Mouse (Mus musculus): ENCODE data around the gene Gm498. TPM values are rescaled to one million over a fixed set of nuclear protein-coding genes. Genes with fewer than 3 reads are reported as not detected.

Gene Gm498
- polyA plus RNA-seq, 1 experiment from 2014 or later: not detected

DNA sequence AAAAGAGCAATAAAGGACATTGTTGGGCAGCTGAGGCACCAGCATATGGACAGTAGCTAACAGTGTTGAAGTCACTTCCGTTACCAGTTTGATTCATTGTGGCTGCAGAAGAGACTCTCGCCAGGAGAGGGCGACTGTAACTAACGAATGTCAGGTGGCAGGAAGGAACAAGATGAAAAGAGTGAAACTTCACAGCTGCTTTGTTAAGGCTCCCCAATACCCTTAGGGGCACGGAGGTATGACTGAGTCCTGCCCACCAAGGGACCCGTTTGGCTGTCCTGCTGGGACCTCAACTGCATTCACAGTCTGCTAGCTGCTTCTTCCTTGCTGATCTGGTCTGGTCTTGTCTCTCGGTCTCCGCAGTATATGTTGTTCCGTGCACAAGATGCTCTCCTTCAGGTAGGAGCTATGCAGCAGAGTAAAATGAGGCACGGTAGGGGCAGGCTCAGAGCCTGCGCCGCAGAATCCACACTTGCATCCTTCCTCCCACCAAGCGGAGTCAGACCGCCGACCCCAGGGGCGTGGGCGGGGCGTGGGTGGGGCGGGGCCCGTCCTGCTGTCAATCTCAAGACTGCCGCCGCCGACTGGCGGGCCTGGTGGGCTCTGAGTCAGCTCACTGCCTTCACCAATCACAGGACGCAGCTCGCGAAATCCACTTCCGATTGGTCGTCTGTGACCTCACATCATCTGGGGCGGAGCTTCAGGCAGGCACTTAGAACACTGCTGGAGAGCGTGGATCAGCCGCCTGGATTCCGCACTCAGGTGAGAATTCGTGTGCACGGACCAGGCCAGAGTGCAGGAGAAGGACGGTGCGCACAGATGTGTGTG is 36.9 kb upstream of the Gm498 start:
- DNase-seq (peak; percentile 94), ATAC-seq (peak; percentile 93)
- H3K27ac ChIP-seq (ENCODE audit: low read depth): peak overlapping the region; percentile 79
- peaks cover 25% of the 10 kb centered on the region for H3K4me1 ChIP-seq (ENCODE audit: insufficient read depth)
- peak overlapping the region; percentile 84 for H3K4me2 ChIP-seq (ENCODE audit: low read depth, low read length)
- H3K27me3 ChIP-seq (ENCODE audit: insufficient read depth, low read length): no peaks in the 10 kb centered on the region
- no peak for TF ChIP-seq EP300 (IDR thresholded peaks at IDR 0.05; ENCODE audit: low read depth)
- peak; percentile 96 for TF ChIP-seq CTCF (IDR thresholded peaks at IDR 0.05; ENCODE audit: low read depth)
- no peaks in the 10 kb centered on the region for H3K9me3 ChIP-seq (ENCODE audit: low read length)
- H3K4me3 ChIP-seq (ENCODE audit: low read depth, low read length): peak overlapping the region; percentile 67
- peak overlapping the region; percentile 60 for H3K9ac ChIP-seq (replicated peaks)
- WGBS (ENCODE audit: insufficient replicate concordance): under 1% methylated on average over 37 of the region's 37 CpGs
- no peaks in the 10 kb centered on the region for H3K36me3 ChIP-seq (replicated peaks; ENCODE audit: insufficient read depth, low read length)

DNA sequence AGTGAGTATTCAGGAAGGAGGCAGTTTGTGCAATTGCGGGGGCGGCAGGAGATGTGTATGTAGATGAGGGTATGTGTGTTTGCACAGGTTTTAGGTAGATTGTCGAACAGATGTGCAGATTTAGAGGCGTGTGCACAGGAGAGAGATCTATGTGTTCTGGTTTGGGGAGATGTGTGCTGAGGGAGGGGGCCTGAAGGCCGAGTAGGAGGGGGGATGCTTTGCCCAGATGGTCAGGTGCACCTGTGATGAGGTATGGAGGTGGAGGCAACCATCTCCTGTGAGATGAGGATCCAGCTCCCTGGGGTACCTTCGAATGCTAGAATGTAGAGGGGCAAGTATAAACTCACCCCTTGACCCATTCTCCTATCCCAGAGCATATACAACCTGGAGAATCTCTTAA is 36.2 kb upstream of the Gm498 start:
- ATAC-seq (peak; percentile 1; the same call in 1 of the 2 replicates), DNase-seq (no peak)
- H3K9ac ChIP-seq (replicated peaks): peak overlapping the region; percentile 60
- peak overlapping the region; percentile 46 for H3K27ac ChIP-seq (ENCODE audit: low read depth)
- peaks cover 30% of the 10 kb centered on the region for H3K4me1 ChIP-seq (ENCODE audit: insufficient read depth)
- no peaks in the 10 kb centered on the region for H3K36me3 ChIP-seq (replicated peaks; ENCODE audit: insufficient read depth, low read length)
- H3K4me3 ChIP-seq (ENCODE audit: low read depth, low read length): peak overlapping the region; percentile 67
- TF ChIP-seq CTCF (IDR thresholded peaks at IDR 0.05; ENCODE audit: low read depth) (no peak), EP300 (IDR thresholded peaks at IDR 0.05; ENCODE audit: low read depth) (no peak)
- no peaks in the 10 kb centered on the region for H3K27me3 ChIP-seq (ENCODE audit: insufficient read depth, low read length)
- no peaks in the 10 kb centered on the region for H3K9me3 ChIP-seq (ENCODE audit: low read length)
- peak overlapping the region; percentile 84 for H3K4me2 ChIP-seq (ENCODE audit: low read depth, low read length)
- WGBS (ENCODE audit: insufficient replicate concordance): 7% methylated on average over 6 of the region's 6 CpGs

DNA sequence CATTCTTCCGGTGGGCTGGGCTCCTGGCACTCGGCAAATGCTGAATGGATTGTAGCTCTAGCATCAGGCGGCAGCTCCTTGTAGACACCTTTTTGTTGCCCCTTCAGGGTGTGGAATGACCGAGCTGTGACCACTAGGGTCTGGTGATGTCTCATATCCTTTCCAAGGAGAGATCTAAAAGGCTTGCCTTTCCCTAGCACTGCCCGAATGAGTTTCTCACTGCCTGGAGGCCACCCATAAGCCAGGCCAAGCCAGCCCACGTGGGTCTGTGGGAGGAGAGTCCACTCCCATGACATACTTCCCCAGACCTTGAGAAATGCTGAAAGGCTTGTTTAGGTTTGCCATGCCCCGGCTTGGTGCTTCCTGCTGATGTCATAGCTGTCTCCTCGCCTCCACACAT is 34.4 kb upstream of the Gm498 start:
- Histone ChIP-seq H3K4me2 (ENCODE audit: low read depth, low read length) (no peak overlapping the region), H3K4me1 (ENCODE audit: insufficient read depth) (peaks cover 31% of the 10 kb centered on the region), H3K27me3 (ENCODE audit: insufficient read depth, low read length) (no peaks in the 10 kb centered on the region), H3K27ac (ENCODE audit: low read depth) (0 out of 2 replicates have a peak overlapping the region, but pooled peaks have one; percentile 82), H3K4me3 (ENCODE audit: low read depth, low read length) (no peak overlapping the region), H3K36me3 (replicated peaks; ENCODE audit: insufficient read depth, low read length) (no peaks in the 10 kb centered on the region), H3K9ac (replicated peaks) (no peak overlapping the region), H3K9me3 (ENCODE audit: low read length) (no peaks in the 10 kb centered on the region)
- DNase-seq (peak; percentile 32), ATAC-seq (no peak)
- TF ChIP-seq CTCF (IDR thresholded peaks at IDR 0.05; ENCODE audit: low read depth) (no peak), EP300 (IDR thresholded peaks at IDR 0.05; ENCODE audit: low read depth) (no peak)
- 60% methylated on average over 8 of the region's 8 CpGs for WGBS (ENCODE audit: insufficient replicate concordance)

DNA sequence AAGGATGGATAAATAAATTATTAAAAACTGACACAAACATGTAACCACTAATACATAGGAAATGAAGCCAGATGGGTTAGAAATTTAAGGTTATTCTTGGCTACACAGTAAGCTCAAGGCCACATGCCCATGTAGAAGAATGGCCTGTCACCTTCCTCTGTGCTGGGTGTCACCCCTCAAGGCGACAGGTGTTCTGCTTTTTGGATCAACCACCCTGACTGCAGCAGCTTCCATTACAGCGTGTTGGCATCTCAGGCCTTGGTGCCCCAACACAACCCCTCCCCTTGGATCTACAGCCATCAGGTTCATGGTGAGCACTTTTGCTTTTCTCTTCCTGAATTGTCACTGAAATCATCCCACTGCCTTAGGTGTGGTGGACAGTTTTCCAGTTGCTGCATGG is 34.0 kb upstream of the Gm498 start:
- no peak for TF ChIP-seq EP300 (IDR thresholded peaks at IDR 0.05; ENCODE audit: low read depth)
- TF ChIP-seq CTCF (IDR thresholded peaks at IDR 0.05; ENCODE audit: low read depth): no peak
- no peak overlapping the region for H3K4me2 ChIP-seq (ENCODE audit: low read depth, low read length)
- no peaks in the 10 kb centered on the region for H3K27me3 ChIP-seq (ENCODE audit: insufficient read depth, low read length)
- peak overlapping the region; percentile 82; the same call in 1 of the 2 replicates for H3K27ac ChIP-seq (ENCODE audit: low read depth)
- peaks cover 31% of the 10 kb centered on the region for H3K4me1 ChIP-seq (ENCODE audit: insufficient read depth)
- DNase-seq (no peak), ATAC-seq (no peak)
- no peak overlapping the region for H3K9ac ChIP-seq (replicated peaks)
- no peak overlapping the region for H3K4me3 ChIP-seq (ENCODE audit: low read depth, low read length)
- 78% methylated on average over 2 of the region's 2 CpGs for WGBS (ENCODE audit: insufficient replicate concordance)
- H3K9me3 ChIP-seq (ENCODE audit: low read length): no peaks in the 10 kb centered on the region
- H3K36me3 ChIP-seq (replicated peaks; ENCODE audit: insufficient read depth, low read length): no peaks in the 10 kb centered on the region

DNA sequence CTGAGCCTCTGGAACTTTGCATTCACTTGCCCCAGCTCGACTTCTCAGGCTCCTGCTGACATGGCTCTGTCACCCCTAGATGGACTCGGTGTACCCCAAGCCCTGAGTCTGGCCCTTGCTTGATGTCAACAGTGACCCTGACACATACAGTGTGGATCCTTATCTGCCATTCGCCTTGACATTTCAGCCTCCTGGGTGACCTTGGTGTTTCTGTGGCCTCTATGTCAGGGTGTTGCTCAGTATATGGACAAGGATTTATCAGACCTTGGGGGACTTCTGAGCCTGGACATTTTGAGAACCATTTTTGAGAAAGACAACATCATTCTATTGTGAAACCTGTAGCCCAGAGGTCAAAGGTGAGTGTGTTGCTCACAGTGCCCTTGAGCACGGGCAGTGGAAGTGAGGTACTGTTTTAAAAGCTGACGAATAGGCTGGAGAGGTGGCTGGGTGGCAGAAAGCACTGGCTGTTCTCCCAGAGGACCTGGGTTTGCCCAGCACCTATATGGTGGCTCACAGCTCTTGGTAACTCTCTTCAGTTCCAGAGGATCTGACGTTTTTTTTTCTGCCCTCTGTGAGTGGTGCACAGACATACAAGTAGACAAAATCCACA is 33.0 kb upstream of the Gm498 start:
- no peak for DNase-seq

DNA sequence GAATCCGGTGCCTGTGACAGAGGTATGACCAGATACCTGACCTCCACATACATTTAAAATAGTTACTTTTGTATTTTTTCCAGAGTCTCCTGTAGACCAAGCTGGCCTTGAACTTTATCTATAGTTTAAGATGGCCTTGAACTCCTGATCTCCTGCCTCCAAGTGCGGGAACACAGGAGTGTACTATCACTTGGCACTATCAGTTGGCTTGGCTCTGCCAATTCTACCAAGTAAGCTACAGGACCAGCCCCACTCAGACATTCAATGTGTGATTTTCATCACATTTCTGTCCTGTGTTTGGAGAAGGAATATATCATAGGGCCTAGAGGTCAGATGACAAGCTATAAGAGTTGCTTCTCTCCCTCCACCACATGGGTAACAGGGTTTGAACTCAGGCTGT is 32.3 kb upstream of the Gm498 start:
- 0 out of 2 replicates have a peak overlapping the region, but pooled peaks have one; percentile 1 for H3K4me2 ChIP-seq (ENCODE audit: low read depth, low read length)
- 74% methylated on average over 2 of the region's 2 CpGs for whole genome bisulfite sequencing (ENCODE audit: insufficient replicate concordance)
- no peaks in the 10 kb centered on the region for H3K9me3 ChIP-seq (ENCODE audit: low read length)
- no peaks in the 10 kb centered on the region for H3K27me3 ChIP-seq (ENCODE audit: insufficient read depth, low read length)
- H3K36me3 ChIP-seq (replicated peaks; ENCODE audit: insufficient read depth, low read length): no peaks in the 10 kb centered on the region; the same call in 1 of the 2 replicates
- H3K4me3 ChIP-seq (ENCODE audit: low read depth, low read length): no peak overlapping the region
- no peak for DNase-seq
- H3K27ac ChIP-seq (ENCODE audit: low read depth): peak overlapping the region; percentile 82
- peaks cover 29% of the 10 kb centered on the region for H3K4me1 ChIP-seq (ENCODE audit: insufficient read depth)
- ATAC-seq: no peak
- no peak for TF ChIP-seq EP300 (IDR thresholded peaks at IDR 0.05; ENCODE audit: low read depth)
- TF ChIP-seq CTCF (IDR thresholded peaks at IDR 0.05; ENCODE audit: low read depth): no peak
- H3K9ac ChIP-seq (replicated peaks): no peak overlapping the region

More for the DNA sequence above, 33.0 kb upstream of the Gm498 start:
- Histone ChIP-seq H3K4me3 (ENCODE audit: low read depth, low read length) (no peak overlapping the region), H3K4me2 (ENCODE audit: low read depth, low read length) (no peak overlapping the region), H3K36me3 (replicated peaks; ENCODE audit: insufficient read depth, low read length) (no peaks in the 10 kb centered on the region; the same call in 1 of the 2 replicates), H3K27ac (ENCODE audit: low read depth) (peak overlapping the region; percentile 82), H3K4me1 (ENCODE audit: insufficient read depth) (peaks cover 31% of the 10 kb centered on the region), H3K9ac (replicated peaks) (no peak overlapping the region), H3K9me3 (ENCODE audit: low read length) (no peaks in the 10 kb centered on the region), H3K27me3 (ENCODE audit: insufficient read depth, low read length) (no peaks in the 10 kb centered on the region)
- 52% methylated on average over 6 of the region's 6 CpGs for WGBS (ENCODE audit: insufficient replicate concordance)
- TF ChIP-seq EP300 (IDR thresholded peaks at IDR 0.05; ENCODE audit: low read depth) (peak; percentile 14; the same call in 1 of the 2 replicates), CTCF (IDR thresholded peaks at IDR 0.05; ENCODE audit: low read depth) (no peak)
- ATAC-seq: peak; percentile 18; the same call in 1 of the 2 replicates

All from liver, postnatal 0 days (tissue).